Mouse (Mus musculus) ovary, postnatal 14 days (tissue): ENCODE data around the gene Armc10.
A peak's percentile ranks its signal among the peaks of the same experiment; 100 is the strongest.
"Not testable (repeated sequence)": the region's sequence is repeated elsewhere in the genome, so short reads cannot be mapped to it uniquely, and the experiment has no call there.

Source experiments
- DNase-seq: peaks from one replicate; pipeline ENCODE4 v3.0.0; 2022; ENCODE audit warnings: low spot score

Gene Armc10

GRCm38 (mm10) chr5:21645439-21646132 is at the start of gene Armc10, which contains the start of gene Fbxl13:
Gene Armc10, plus strand, starts transcription at chr5:21645813.
Gene Fbxl13, minus strand, starts transcription at chr5:21645634.
- DNase-seq = peak; percentile 78

- not testable (repeated sequence) for DNase-seq
These were observed 46.1 kb upstream of the Armc10 start for GRCm38 (mm10) chr5:21599536-21599935.

DNA sequence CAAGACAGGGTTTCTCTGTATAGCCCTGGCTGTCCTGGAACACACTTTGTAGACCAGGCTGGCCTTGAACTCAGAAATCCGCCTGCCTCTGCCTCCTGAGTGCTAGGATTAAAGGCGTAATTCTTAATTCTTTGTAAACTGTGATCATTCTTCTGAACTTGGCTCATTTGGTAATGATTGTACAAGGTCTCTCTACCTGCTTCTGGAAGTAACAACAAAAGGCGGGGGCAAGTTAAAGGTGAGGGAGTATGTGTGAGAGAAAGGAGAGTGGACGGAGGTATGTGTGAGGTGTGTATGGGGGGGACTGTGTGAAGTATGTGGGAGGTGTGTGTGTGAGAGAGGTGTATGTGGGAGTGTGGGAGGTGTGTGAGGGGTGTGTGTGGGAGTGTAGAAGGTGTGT is 45.7 kb upstream of the Armc10 start:
- DNase-seq = no peak

GRCm38 (mm10) chr5:21605936-21606335 is 39.7 kb upstream of the Armc10 start:
- DNase-seq = no peak

DNA sequence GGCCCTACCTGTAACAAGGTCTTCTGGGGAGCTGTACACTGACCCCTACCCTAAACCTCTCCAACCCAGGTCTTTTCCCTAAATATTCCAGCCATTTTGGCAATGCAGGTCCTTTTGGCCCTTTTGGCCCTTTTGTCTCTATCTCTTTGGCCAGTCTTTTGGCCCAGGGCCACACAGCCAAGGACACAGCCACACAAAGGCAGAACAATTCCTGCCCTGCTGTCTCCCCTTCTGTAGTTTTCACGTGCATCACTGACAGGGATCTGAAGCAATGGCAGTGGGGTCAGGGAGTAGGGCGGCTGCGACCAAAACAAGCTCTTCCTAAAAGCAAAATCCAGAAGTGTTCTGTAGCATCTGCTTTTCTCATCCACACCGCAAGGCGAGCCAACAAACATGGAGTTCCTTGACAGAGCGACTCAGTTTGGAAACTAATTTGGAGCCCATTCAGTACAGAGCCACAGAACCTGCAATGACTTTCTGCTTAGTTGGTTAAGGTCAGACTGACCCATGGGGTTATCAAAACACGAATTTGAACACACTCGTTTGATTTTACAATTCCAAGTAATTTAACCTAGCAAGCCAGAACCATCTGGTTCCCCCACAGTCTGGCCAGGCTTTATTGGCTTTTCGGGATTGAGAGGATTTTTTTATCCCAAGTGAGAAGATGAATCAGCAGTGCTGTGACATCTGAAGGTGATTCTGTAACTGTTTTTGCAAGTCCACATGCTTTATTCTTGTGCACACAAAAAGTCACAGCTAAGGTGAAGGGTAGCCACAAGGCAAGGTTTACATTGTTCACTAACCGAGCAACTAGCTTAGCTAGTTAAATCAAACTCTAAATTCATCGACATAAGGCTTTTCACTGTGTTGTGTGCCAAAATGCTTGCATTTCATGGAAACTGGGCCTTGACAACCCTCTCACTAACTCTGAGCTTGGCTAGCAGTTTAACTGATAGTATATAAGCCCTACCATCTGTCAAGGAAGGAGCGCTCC is 37.0 kb upstream of the Armc10 start:
- peak; percentile 9 for DNase-seq

DNA sequence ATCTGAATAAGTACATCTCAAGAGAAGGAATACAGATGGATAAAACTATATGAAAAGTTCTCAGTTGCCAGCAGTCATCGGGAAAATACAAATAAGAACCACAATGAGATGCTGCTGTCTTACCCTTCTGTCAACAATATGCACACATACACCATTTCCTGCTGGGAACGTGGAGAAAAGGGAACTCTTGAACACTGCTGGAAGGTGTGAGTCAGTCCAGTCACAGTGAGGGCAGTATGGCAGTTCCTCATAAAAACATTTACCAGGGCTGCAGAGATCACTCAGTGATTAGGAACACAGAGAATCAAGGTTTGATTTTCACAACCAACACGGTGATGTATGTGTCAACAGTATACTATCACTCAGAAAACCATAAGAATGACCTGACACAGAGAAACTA is 34.6 kb upstream of the Armc10 start:
- no peak for DNase-seq

- DNase-seq = not testable (repeated sequence)
These were observed 31.3 kb upstream of the Armc10 start for GRCm38 (mm10) chr5:21614299-21614698.

DNA sequence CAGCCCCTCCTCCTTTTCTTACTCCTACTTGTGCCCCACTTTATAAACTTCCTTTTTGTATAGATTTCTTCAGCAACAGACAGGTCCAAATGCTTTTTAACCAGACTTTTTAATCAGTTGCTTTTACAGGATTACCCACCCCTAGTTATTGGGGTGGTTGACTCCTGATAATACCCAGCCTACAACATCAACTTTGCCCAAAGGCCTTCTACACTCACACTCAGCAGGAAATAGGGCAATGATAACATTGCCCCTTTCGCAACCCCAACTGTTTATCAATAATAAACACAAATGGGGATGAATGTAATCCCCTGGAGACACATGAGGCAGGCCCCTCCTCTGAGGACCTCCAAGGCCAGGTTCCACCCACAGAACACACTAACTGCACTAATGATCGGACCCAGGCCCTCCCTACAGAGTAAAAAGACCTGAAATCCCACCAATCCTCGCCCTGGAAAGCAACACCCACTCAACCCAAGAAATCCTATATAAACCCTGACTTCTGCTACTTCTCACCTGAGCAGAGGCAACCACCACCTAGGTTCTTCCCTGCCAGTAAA is 29.1 kb upstream of the Armc10 start:
- DNase-seq = no peak

GRCm38 (mm10) chr5:21625916-21626315 is 19.7 kb upstream of the Armc10 start:
- DNase-seq = no peak

DNA sequence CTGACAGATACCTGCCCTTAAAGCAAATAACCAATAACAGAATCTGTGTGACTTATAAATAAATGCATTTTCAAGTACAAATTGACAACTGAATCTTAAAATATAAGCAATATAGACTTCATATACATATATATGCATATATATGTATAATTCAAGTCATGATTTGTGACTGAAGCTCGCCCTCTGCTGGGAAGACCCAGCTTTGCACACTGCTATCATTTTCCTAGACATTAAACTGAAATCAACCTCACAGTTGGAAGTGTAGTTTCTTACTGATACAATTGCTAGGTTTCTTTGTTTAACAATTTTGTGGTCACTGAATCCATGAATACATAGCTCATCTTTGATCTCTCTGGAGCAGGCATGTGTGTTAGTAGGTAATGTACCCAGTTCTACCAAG is 4.7 kb upstream of the Armc10 start:
- no peak for DNase-seq

DNA sequence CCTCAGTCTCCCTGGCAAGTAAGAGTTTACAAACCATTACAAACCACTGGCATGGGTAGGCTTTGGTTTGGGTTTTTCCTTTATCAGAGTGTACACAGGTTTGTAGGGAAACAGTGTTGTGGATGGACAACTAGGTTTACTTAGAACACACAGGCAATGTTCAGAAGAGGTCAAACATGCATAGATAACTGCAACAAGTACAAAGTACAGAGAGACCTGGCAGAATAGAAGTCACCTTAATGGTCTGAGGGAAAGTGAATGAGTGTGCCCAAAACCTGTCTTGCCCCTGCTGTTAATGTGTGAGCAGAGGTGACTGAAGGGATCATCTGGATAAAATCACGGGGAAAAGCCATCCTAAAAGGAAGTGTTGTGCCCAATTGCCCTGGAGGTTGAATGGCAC is 2.0 kb upstream of the Armc10 start:
- no peak for DNase-seq

- no peak for DNase-seq
These were observed 648 bp upstream of the Armc10 start for GRCm38 (mm10) chr5:21644891-21645438.

DNA sequence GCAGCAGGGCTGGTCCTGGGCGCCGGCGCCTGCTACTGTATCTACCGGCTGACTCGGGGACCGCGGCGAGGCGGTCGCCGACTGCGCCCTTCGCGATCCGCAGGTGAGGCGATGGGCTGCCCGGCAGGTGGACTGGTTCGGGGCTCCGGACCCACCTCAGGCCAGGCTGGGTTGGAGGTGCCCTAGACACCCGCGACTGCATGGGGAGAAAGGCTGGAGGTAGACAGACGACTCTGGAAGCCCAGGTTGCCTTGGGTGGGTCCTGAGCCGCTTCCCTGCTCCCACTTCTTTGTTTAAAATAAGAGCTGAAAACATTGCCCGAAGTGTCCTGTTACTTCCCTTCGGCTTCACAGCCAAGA is 499 bp downstream of the Armc10 start:
- DNase-seq = no peak

- no peak for DNase-seq
These were observed 5.1 kb downstream of the Armc10 start for GRCm38 (mm10) chr5:21650736-21651135.

GRCm38 (mm10) chr5:21651885-21652612 is 6.4 kb downstream of the Armc10 start:
- no peak for DNase-seq

DNA sequence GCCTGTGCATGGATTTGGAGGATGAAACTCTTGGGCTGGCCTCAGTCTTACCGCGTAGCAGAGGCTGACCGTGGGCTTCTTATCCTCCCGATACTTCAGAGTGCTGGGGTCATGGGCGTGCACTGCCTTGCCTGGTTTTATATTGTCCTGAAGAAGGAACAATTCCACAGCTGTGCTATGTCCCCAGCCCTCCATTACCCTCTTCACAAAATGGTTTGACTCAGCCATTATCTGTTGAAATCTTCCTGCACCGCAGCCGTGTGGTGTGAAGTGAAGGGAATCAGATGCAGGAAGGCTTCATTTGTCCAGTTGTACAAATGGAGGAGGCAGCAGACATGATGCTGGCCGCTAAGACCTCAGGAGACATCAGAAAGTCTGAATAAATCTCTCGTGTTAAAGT is 11.3 kb downstream of the Armc10 start:
- no peak for DNase-seq

- DNase-seq = no peak
These were observed 12.4 kb downstream of the Armc10 start for GRCm38 (mm10) chr5:21658038-21658437.

DNA sequence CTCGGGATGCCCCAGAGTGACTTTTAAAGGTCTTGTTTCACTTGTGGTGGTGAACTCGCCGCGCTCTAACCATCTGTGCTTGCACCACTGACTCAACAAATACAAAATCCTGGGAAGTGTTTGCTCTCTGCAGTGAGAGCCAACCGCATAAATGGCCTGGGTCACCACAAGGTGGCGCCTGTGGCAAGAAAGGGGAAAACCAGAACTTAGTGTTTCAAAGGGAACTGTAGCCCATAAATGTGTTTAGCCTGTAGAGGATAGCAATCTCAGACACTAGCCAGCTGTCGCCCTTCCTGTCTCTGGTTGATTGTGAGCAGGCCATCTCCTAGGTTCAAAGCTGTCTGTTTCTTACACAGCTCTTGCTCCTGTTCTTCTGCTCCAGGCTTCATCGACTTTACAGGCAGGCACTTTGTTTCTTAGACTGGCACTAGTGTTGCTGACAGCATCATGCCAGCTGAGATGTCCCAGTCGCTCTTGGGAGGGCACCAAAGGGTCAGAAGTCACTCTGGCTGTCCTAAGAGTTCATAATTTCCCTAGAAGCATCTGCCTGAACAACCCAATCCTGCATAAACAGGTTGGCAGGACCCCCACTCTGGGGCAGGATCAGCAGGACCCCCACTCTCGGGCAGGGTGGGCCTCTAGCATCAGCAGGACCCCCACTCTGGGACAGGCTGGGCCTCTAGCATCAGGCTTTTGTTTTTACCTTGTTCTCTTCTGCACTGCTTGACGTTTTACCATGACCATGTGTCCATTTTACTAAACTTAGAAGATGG is 13.2 kb downstream of the Armc10 start:
- peak; percentile 82 for DNase-seq

DNA sequence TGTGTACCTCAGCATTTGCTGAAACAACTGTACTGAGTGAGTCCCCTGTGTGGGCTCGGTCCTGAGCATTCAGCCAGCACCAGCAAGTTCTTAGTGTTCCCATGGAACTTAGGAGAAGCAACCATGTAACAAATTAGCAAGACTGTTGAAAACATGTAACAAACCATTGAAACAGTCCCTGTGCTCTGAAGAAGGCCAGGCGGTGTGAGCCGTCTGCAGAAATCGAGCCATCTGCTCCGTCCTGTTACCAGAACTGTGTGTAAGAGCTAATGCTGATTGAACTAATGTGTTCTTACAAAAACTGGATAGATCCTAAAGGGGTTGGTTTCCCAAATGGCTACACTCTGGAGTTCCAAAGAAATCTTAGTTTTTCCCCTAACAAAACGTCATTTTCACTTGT is 15.2 kb downstream of the Armc10 start:
- no peak for DNase-seq

- DNase-seq = no peak
These were observed 17.5 kb downstream of the Armc10 start for GRCm38 (mm10) chr5:21663081-21663480.
